Mouse (Mus musculus): ENCODE measurements around the gene Fbxw9. TPM values are rescaled to one million over a fixed set of nuclear protein-coding genes. Genes with fewer than 3 reads are reported as not detected.

Gene Fbxw9
- polyA plus RNA-seq (2015; fragmentation: Nextera tagmentation; extraction: Ambion mirVana), result 25.2 and 27.4 TPM in 2 replicates

DNA sequence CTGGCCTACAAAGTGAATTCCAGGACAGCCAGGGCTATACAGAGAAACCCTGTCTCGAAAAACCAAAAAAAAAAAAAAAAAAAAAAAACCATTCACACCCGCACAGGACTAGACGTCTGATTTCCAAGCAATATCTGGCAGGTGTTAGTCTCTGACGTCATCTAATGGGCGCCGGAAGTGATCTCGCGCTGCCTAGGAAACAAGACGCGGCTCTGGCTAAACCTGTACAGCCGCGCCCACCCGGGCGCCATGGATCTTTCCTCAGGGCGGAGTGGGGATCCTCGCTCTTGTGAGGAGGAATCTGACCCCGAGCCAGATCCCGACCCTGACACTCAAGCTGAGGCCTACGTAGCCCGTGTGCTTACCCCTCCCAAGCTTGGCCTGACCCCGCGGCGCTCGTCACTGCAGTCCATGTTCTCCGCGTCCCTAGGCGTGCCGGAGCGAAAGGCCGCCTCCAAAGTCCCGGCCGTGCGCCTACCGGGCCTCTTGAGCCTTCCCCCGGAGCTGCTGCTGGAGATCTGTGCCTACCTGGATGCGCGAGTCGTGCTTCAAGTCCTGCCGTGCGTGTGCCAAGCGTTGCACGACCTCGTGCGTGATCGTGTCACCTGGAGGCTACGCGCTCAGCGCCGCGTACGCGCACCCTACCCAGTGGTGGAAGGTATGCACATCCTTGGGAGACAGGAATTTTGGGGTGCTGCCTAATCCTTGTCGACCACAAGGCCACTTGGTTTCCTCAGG lies at the start of gene Fbxw9:
Gene Fbxw9 (plus strand): TSS at position 177 of the 738 bp plus-strand sequence.
- peak within 1 kb of the TSS; percentile 83 for H3K4me3 ChIP-seq (replicated peaks)
- peak within 1 kb of the TSS; percentile 94 for H3K4me2 ChIP-seq (replicated peaks)
- H3K4me1 ChIP-seq (replicated peaks), result 0 out of 2 replicates have a peak, but pooled peaks cover 11% of the 10 kb centered on the region
- peak within 1 kb of the TSS; percentile 34; the same call in 1 of the 2 replicates for H3K27ac ChIP-seq
- H3K27me3 ChIP-seq (replicated peaks), result no peaks in the 10 kb centered on the region
- H3K9ac ChIP-seq, result peak within 1 kb of the TSS; percentile 67
- H3K36me3 ChIP-seq, result peaks cover 13% of the 10 kb centered on the region
- under 1% methylated on average over 53 of the region's 53 CpGs for WGBS
- H3K9me3 ChIP-seq, result no peaks in the 10 kb centered on the region
- ATAC-seq, result peak; percentile 95

DNA sequence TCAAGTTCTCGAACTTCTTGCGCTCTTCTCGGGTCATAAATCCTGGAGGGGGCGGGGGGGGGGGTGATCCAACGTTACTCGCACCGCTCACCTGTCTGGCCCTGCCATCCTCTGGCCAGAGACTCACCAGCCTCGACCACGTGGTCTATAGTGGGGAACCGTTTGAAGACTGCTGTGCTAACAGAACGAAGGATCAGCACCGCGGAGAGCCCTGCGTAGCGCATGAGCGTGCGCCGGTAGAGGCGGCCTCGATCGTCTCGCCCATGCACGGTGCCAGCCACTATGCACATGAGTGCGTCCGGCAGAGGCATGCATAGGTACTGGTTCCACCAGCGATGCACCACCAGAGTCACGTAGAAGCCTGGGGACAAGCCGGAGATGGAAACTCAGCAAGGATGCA lies 48.6 kb upstream of the Fbxw9 start:
- ATAC-seq, result peak; percentile 49; the same call in 1 of the 2 replicates
- WGBS, result 11% methylated on average over 28 of the region's 28 CpGs
- no peaks in the 10 kb centered on the region for H3K36me3 ChIP-seq
- no peak overlapping the region for H3K9ac ChIP-seq
- no peak overlapping the region for H3K4me2 ChIP-seq (replicated peaks)
- peaks cover 5% of the 10 kb centered on the region; the same call in 1 of the 2 replicates for H3K4me1 ChIP-seq (replicated peaks)
- H3K9me3 ChIP-seq, result no peaks in the 10 kb centered on the region
- H3K4me3 ChIP-seq (replicated peaks), result no peak overlapping the region
- H3K27ac ChIP-seq, result no peak overlapping the region
- peaks cover 45% of the 10 kb centered on the region for H3K27me3 ChIP-seq (replicated peaks)

DNA sequence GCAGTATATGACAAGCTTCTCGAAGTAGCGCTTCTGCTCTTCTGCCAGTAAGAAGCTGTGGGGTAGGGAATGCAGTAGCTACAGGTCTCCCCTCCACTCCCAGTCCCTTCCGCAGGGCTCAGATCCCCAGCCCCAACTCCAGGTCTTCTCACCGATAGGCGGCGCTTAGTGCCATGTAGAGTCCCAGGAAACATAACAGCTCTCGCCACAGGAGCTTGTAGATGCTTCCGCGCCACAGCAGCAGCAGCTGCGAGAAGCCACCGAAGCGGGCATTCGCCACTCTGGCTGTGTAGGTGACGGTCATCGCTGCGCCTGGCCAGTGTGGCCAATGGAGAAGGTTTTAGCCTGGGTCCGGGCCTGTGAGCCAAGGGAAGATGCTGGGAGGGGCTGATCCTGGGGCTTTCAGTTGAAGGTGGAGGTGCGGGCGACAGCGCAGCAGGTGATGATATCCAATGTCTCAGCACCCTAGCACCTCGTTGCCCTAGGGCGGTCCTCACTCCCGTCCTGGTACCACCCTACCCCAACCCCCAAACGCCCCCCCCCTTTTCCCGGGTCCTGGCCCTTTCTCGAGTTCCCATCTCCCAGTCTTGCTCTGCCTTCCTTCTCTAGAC lies 46.5 kb upstream of the Fbxw9 start:
- H3K4me3 ChIP-seq (replicated peaks), result peak overlapping the region; percentile 34
- H3K27me3 ChIP-seq (replicated peaks), result peaks cover 34% of the 10 kb centered on the region
- peak overlapping the region; percentile 81 for H3K4me2 ChIP-seq (replicated peaks)
- ATAC-seq, result peak; percentile 73; the same call in 1 of the 2 replicates
- H3K36me3 ChIP-seq, result 0 out of 2 replicates have a peak, but pooled peaks cover 1% of the 10 kb centered on the region
- H3K9me3 ChIP-seq, result no peaks in the 10 kb centered on the region
- H3K4me1 ChIP-seq (replicated peaks), result peaks cover 5% of the 10 kb centered on the region; the same call in 1 of the 2 replicates
- peak overlapping the region; percentile 34; the same call in 1 of the 2 replicates for H3K9ac ChIP-seq
- no peak overlapping the region for H3K27ac ChIP-seq
- 5% methylated on average over 26 of the region's 26 CpGs for WGBS

DNA sequence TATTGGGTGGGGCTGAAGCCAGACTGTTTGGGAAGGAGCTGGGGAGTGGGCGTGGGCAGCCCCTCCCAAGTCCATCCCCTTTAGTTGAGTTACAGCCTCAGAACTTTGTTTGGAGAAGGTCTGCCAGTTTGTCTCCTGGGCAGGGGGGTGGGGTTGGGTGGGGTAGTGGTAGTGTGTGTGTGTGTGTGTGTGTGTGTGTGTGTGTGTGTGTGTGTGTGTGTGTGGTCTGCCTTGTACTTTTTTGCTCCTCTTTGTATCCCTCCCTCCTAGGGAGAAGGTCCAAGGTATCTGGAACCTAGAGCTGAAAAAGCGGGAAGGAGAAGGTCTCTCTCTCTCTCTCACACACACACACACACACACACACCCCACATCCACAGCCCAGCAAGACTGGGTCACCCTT lies 45.4 kb upstream of the Fbxw9 start, which contains the start of gene Best2:
Gene Best2 (minus strand): TSS at position 101 of the 400 bp plus-strand sequence.
- H3K4me2 ChIP-seq (replicated peaks), result peak within 1 kb of the TSS; percentile 81
- H3K27me3 ChIP-seq (replicated peaks), result peaks cover 28% of the 10 kb centered on the region
- H3K4me3 ChIP-seq (replicated peaks), result peak within 1 kb of the TSS; percentile 34
- H3K9ac ChIP-seq, result peak within 1 kb of the TSS; percentile 34; the same call in 1 of the 2 replicates
- no peak for ATAC-seq
- no peak within 1 kb of the TSS for H3K27ac ChIP-seq
- no peaks in the 10 kb centered on the region for H3K9me3 ChIP-seq
- WGBS, result 38% methylated on average over 2 of the region's 2 CpGs
- peaks cover 7% of the 10 kb centered on the region; the same call in 1 of the 2 replicates for H3K36me3 ChIP-seq
- peaks cover 5% of the 10 kb centered on the region; the same call in 1 of the 2 replicates for H3K4me1 ChIP-seq (replicated peaks)

DNA sequence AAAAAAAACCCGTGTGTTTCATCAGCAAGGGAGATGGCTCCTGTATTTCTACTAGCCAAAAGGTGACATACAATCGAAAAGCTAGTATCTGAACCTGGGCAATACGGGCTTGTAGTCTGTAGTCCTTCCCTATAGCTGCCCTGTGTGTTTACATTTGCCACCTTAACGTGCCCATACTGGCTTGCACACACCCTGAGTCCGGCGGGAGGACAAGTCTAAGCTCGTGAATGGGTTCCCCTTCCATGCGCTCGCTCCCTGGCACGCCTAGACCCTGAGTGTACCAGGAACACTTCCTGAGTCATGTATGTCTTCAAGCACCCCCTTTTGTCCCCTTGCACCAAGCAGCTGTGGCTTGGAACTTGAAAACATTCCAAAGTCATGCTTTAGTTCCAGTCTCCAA lies 43.1 kb upstream of the Fbxw9 start:
- ATAC-seq, result no peak
- 67% methylated on average over 10 of the region's 10 CpGs for WGBS
- Histone ChIP-seq H3K4me1 (replicated peaks) (peaks cover 5% of the 10 kb centered on the region; the same call in 1 of the 2 replicates), H3K4me2 (replicated peaks) (no peak overlapping the region), H3K27ac (no peak overlapping the region), H3K9me3 (no peaks in the 10 kb centered on the region), H3K4me3 (replicated peaks) (no peak overlapping the region), H3K9ac (no peak overlapping the region), H3K27me3 (replicated peaks) (peaks cover 16% of the 10 kb centered on the region), H3K36me3 (peaks cover 21% of the 10 kb centered on the region; the same call in 1 of the 2 replicates)

DNA sequence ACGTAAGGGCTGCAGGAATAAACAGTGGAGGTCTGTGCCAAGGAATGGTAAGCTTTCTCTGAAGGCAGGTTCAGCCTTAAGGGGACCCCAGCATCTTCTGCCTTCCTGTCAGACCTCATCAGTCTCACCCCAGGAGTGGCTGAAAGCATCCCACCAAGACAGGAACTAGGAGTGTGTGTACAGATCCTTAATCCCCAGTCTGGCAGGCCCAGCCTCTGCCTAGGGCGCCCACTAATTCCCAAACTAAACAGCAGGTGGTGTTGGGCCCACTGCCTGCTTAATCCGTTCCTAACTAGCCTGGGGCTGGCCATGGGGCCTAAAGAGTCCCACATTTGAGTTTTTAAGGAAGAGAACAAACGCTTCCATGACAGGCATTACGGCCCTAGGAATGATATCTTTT lies 42.6 kb upstream of the Fbxw9 start:
- H3K27me3 ChIP-seq (replicated peaks), result peaks cover 13% of the 10 kb centered on the region
- no peak for ATAC-seq
- no peak overlapping the region for H3K27ac ChIP-seq
- H3K9me3 ChIP-seq, result no peaks in the 10 kb centered on the region
- H3K4me1 ChIP-seq (replicated peaks), result peaks cover 5% of the 10 kb centered on the region; the same call in 1 of the 2 replicates
- no peak overlapping the region for H3K4me2 ChIP-seq (replicated peaks)
- H3K9ac ChIP-seq, result no peak overlapping the region
- H3K4me3 ChIP-seq (replicated peaks), result no peak overlapping the region
- 56% methylated on average over 5 of the region's 5 CpGs for WGBS
- H3K36me3 ChIP-seq, result peaks cover 21% of the 10 kb centered on the region

DNA sequence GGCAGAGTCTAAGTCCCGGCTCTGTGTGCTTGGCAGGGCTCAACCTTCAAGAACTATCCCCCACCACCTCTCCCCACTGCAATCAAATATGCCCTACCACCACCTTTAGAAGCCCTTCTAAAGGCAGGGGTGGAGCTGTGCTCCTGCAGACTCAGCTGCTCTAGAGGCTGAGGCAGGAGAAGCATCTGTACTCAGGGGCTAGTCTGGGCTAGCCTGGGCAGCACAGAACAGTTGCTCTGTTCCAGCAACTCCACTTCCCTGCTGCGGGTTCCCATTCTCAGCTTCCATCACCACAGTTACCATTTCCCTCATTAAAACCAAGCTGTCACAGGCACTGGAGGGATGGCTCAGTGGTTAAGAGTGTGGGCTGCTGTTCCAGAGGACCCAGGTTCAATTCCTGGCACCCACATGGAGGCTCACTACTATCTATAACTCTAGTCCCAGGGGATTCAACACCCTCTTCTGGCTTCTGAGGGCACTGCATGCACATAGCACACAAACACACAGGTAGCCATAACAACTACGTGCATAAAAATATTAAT lies 38.3 kb upstream of the Fbxw9 start:
- 91% methylated on average over 3 of the region's 3 CpGs for WGBS
- no peak for ATAC-seq

DNA sequence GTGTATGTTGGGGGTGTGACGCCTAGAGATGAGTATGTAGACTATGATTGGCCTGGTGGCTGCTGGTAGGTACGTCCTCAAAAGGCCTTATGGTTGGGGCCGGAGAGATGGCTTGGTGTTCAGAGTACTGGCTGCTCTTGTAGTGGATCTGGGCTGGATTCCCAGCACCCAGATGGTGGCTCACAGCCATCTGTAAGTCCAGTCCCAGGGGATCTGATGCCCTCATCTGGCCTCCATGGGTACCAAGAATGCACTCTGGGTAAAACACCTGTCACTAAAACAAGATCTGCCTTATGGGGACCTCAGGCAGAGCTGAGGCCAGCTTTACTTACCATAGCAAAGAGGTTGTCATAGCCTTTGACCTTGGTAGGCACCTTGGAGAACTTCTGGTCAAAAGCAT lies 36.0 kb upstream of the Fbxw9 start:
- H3K4me2 ChIP-seq (replicated peaks), result peak overlapping the region; percentile 82
- ATAC-seq, result no peak
- no peaks in the 10 kb centered on the region for H3K27me3 ChIP-seq (replicated peaks)
- 90% methylated on average over 3 of the region's 3 CpGs for WGBS
- no peak overlapping the region for H3K9ac ChIP-seq
- no peak overlapping the region for H3K27ac ChIP-seq
- peaks cover 27% of the 10 kb centered on the region for H3K4me1 ChIP-seq (replicated peaks)
- no peaks in the 10 kb centered on the region for H3K9me3 ChIP-seq
- H3K4me3 ChIP-seq (replicated peaks), result peak overlapping the region; percentile 80; the same call in 1 of the 2 replicates
- H3K36me3 ChIP-seq, result peaks cover 25% of the 10 kb centered on the region

More for the DNA sequence above, 38.3 kb upstream of the Fbxw9 start:
- Histone ChIP-seq H3K36me3 (peaks cover 30% of the 10 kb centered on the region), H3K9ac (no peak overlapping the region), H3K4me3 (replicated peaks) (no peak overlapping the region), H3K9me3 (no peaks in the 10 kb centered on the region), H3K4me2 (replicated peaks) (no peak overlapping the region), H3K27ac (no peak overlapping the region), H3K4me1 (replicated peaks) (peaks cover 17% of the 10 kb centered on the region), H3K27me3 (replicated peaks) (no peaks in the 10 kb centered on the region)

DNA sequence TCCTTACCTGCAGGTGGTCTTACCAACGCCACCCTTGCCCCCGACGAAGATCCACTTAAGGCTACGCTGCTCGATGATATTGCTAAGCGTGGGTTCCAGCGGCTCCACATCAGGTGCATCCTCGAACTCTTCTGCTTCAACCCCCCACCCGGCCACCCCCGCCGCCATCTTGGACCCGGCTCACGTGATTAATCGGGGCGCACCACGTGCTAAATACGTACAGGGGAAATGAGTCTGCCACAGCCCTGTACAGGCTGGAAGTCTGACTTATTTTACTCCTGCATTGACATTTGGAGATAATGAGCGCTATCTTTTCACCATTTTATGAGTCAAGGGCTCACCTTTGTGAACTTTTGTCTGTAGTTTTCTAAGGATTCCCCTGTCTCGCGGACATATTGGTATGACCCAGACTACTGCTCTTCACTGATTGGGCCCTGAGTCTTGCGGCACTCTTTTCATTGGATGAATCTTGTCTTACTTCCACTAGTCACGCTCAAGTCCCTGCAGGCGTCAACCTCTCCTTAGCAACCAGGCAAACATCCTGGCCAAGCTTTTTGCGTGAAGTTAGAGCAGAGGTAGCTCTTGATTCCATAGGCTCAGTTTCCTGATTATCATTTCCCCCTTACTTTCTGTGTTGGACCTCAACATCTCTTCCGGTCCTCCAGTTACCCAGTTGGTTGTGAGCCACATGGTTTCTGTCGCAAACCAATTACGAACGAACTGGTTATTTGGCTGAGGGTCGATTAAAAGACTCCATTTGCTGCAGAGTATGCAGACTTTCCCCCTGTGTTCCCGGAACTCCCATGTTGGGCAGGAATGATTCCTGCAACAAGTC lies 34.5 kb upstream of the Fbxw9 start, which contains the start of gene Asna1:
Gene Asna1 (minus strand): TSS at position 184 of the 835 bp plus-strand sequence.
- 4% methylated on average over 30 of the region's 30 CpGs for WGBS
- Histone ChIP-seq H3K27ac (peak within 1 kb of the TSS; percentile 74), H3K36me3 (peaks cover 21% of the 10 kb centered on the region; the same call in 1 of the 2 replicates), H3K27me3 (replicated peaks) (no peaks in the 10 kb centered on the region), H3K4me3 (replicated peaks) (peak within 1 kb of the TSS; percentile 80), H3K9ac (peak within 1 kb of the TSS; percentile 68), H3K4me1 (replicated peaks) (peaks cover 30% of the 10 kb centered on the region), H3K9me3 (no peaks in the 10 kb centered on the region), H3K4me2 (replicated peaks) (peak within 1 kb of the TSS; percentile 82)
- peak; percentile 91 for ATAC-seq

DNA sequence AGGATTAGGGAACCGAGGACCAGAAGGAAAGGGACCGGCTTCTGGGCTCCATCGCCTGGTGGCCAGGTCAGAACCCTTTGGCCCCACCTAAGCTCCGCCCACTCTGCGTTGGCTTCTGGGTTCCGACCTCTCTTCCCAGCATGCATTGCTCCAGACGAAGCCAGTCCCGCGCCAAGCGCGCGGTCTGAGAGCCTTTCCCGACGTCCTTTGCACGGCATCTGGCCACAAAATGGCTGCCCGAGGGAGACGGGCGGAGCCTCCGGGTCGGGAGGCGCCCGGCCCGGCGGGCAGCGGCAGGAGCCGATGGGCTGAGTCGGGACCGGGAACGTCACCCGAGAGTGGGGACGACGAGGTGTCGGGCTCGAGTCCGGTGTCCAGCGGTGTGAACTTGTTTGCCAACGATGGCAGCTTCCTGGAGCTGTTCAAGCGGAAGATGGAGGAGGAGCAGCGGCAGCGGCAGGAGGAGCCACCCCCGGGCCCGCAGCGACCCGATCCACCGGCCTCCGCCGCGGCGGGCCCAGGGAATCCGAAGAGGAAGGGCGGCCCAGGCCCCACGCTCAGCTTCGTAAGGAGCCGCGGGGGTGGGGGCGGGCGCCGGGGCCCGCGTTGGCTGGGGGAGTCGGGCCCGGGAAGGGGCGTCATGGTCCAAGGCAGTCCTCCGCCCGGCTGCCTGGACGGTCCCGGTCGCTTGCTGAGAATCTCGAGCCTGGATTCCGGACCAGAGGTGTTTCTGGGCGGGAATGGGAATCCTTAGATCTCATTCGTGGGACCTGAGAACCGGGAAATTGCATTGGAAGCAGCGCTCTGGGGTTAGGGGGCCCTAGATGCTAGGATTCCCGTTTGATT lies 33.0 kb upstream of the Fbxw9 start, which contains the start of gene Trir:
Gene Trir (plus strand): TSS at position 154 of the 846 bp plus-strand sequence.
- no peaks in the 10 kb centered on the region for H3K9me3 ChIP-seq
- peak within 1 kb of the TSS; percentile 99 for H3K9ac ChIP-seq
- H3K27me3 ChIP-seq (replicated peaks), result no peaks in the 10 kb centered on the region
- under 1% methylated on average over 75 of the region's 75 CpGs for WGBS
- peak within 1 kb of the TSS; percentile 95 for H3K4me3 ChIP-seq (replicated peaks)
- peak; percentile 85 for ATAC-seq
- peaks cover 30% of the 10 kb centered on the region for H3K4me1 ChIP-seq (replicated peaks)
- H3K27ac ChIP-seq, result peak within 1 kb of the TSS; percentile 92
- peaks cover 20% of the 10 kb centered on the region; the same call in 1 of the 2 replicates for H3K36me3 ChIP-seq
- peak within 1 kb of the TSS; percentile 82 for H3K4me2 ChIP-seq (replicated peaks)

DNA sequence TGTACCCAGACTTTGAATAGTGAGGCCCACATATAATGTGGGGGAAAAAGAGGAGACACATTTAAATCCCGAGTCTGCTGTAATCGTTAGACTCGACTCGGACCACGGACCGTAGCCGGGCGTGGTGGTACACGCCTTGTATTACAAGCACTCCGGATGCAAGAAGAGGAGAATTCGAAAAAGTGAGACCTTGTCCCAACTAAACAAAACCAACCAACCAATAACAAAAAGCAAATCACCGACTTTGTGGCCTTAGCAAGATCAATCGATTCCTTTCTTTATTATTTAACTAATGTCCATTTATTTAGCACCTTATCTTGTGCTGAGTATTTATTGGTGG lies 32.4 kb upstream of the Fbxw9 start:
- peak overlapping the region; percentile 82 for H3K4me2 ChIP-seq (replicated peaks)
- H3K36me3 ChIP-seq, result peaks cover 20% of the 10 kb centered on the region; the same call in 1 of the 2 replicates
- H3K4me1 ChIP-seq (replicated peaks), result peaks cover 30% of the 10 kb centered on the region
- H3K27ac ChIP-seq, result peak overlapping the region; percentile 92
- H3K9me3 ChIP-seq, result no peaks in the 10 kb centered on the region
- under 1% methylated on average over 13 of the region's 13 CpGs for WGBS
- no peaks in the 10 kb centered on the region for H3K27me3 ChIP-seq (replicated peaks)
- H3K9ac ChIP-seq, result peak overlapping the region; percentile 99
- H3K4me3 ChIP-seq (replicated peaks), result peak overlapping the region; percentile 95
- ATAC-seq, result no peak
